Mouse (Mus musculus): ENCODE results near the gene Btbd19. TPM values are rescaled to one million over a fixed set of nuclear protein-coding genes. Genes with fewer than 3 reads are reported as not detected.

The Btbd19 gene
- polyA plus RNA-seq, 1 experiment from 2014 or later: 3.9 TPM

- no peak overlapping the region for H3K4me3 ChIP-seq (ENCODE audit: low read depth, low read length)
- no peak for ATAC-seq
- no peak overlapping the region for H3K27ac ChIP-seq (ENCODE audit: low read length)
- no peak overlapping the region for H3K9ac ChIP-seq (ENCODE audit: low read depth, low read length)
- H3K27me3 ChIP-seq (ENCODE audit: control insufficient read depth, insufficient read depth, low read depth, low read length): no peaks in the 10 kb centered on the region
- H3K9me3 ChIP-seq (replicated peaks; ENCODE audit: control insufficient read depth, low read length, poor library complexity, severe bottlenecking): no peaks in the 10 kb centered on the region
- H3K4me2 ChIP-seq (ENCODE audit: low read length): no peak overlapping the region
- 88% methylated on average over 4 of the region's 4 CpGs for WGBS
- H3K4me1 ChIP-seq (ENCODE audit: control insufficient read depth, insufficient read depth, low read length): peaks cover 16% of the 10 kb centered on the region
- no peaks in the 10 kb centered on the region for H3K36me3 ChIP-seq (ENCODE audit: control insufficient read depth, insufficient read depth, low read length)
These were observed 3.3 kb downstream of the Btbd19 start for GRCm38 (mm10) chr4:117122209-117122608.

- no peaks in the 10 kb centered on the region for H3K9me3 ChIP-seq (replicated peaks; ENCODE audit: control insufficient read depth, low read length, poor library complexity, severe bottlenecking)
- H3K4me2 ChIP-seq (ENCODE audit: low read length): peak overlapping the region; percentile 88
- H3K4me3 ChIP-seq (ENCODE audit: low read depth, low read length): peak overlapping the region; percentile 69
- under 1% methylated on average over 69 of the region's 69 CpGs for WGBS
- peak overlapping the region; percentile 94 for H3K27ac ChIP-seq (ENCODE audit: low read length)
- no peaks in the 10 kb centered on the region for H3K27me3 ChIP-seq (ENCODE audit: control insufficient read depth, insufficient read depth, low read depth, low read length)
- H3K4me1 ChIP-seq (ENCODE audit: control insufficient read depth, insufficient read depth, low read length): peaks cover 14% of the 10 kb centered on the region
- peak; percentile 95 for ATAC-seq
- peak overlapping the region; percentile 79 for H3K9ac ChIP-seq (ENCODE audit: low read depth, low read length)
- H3K36me3 ChIP-seq (ENCODE audit: control insufficient read depth, insufficient read depth, low read length): no peaks in the 10 kb centered on the region
These were observed 4.8 kb downstream of the Btbd19 start for GRCm38 (mm10) chr4:117120445-117121414.

- Histone ChIP-seq H3K4me2 (ENCODE audit: low read length) (peak overlapping the region; percentile 88), H3K9me3 (replicated peaks; ENCODE audit: control insufficient read depth, low read length, poor library complexity, severe bottlenecking) (no peaks in the 10 kb centered on the region), H3K36me3 (ENCODE audit: control insufficient read depth, insufficient read depth, low read length) (no peaks in the 10 kb centered on the region), H3K9ac (ENCODE audit: low read depth, low read length) (peak overlapping the region; percentile 79), H3K4me1 (ENCODE audit: control insufficient read depth, insufficient read depth, low read length) (peaks cover 7% of the 10 kb centered on the region), H3K27ac (ENCODE audit: low read length) (peak overlapping the region; percentile 94), H3K27me3 (ENCODE audit: control insufficient read depth, insufficient read depth, low read depth, low read length) (no peaks in the 10 kb centered on the region), H3K4me3 (ENCODE audit: low read depth, low read length) (peak overlapping the region; percentile 69)
- WGBS: 6% methylated on average over 10 of the region's 10 CpGs
- peak; percentile 47 for ATAC-seq
These were observed 5.5 kb downstream of the Btbd19 start for GRCm38 (mm10) chr4:117120052-117120444.

GRCm38 (mm10) chr4:117119636-117120035, 5.9 kb downstream of the Btbd19 start:
- 56% methylated on average over 5 of the region's 5 CpGs for WGBS
- Histone ChIP-seq H3K9me3 (replicated peaks; ENCODE audit: control insufficient read depth, low read length, poor library complexity, severe bottlenecking) (no peaks in the 10 kb centered on the region), H3K4me3 (ENCODE audit: low read depth, low read length) (peak overlapping the region; percentile 69), H3K4me2 (ENCODE audit: low read length) (peak overlapping the region; percentile 88), H3K27ac (ENCODE audit: low read length) (peak overlapping the region; percentile 94), H3K4me1 (ENCODE audit: control insufficient read depth, insufficient read depth, low read length) (peaks cover 6% of the 10 kb centered on the region; the same call in 1 of the 2 replicates), H3K9ac (ENCODE audit: low read depth, low read length) (peak overlapping the region; percentile 79), H3K36me3 (ENCODE audit: control insufficient read depth, insufficient read depth, low read length) (no peaks in the 10 kb centered on the region), H3K27me3 (ENCODE audit: control insufficient read depth, insufficient read depth, low read depth, low read length) (no peaks in the 10 kb centered on the region)
- peak; percentile 19; the same call in 1 of the 2 replicates for ATAC-seq

GRCm38 (mm10) chr4:117117931-117118330, 7.6 kb downstream of the Btbd19 start:
- Histone ChIP-seq H3K4me2 (ENCODE audit: low read length) (no peak overlapping the region), H3K27me3 (ENCODE audit: control insufficient read depth, insufficient read depth, low read depth, low read length) (no peaks in the 10 kb centered on the region), H3K4me3 (ENCODE audit: low read depth, low read length) (no peak overlapping the region), H3K9ac (ENCODE audit: low read depth, low read length) (no peak overlapping the region), H3K4me1 (ENCODE audit: control insufficient read depth, insufficient read depth, low read length) (peaks cover 6% of the 10 kb centered on the region; the same call in 1 of the 2 replicates), H3K27ac (ENCODE audit: low read length) (no peak overlapping the region), H3K36me3 (ENCODE audit: control insufficient read depth, insufficient read depth, low read length) (peaks cover 7% of the 10 kb centered on the region; the same call in 1 of the 2 replicates), H3K9me3 (replicated peaks; ENCODE audit: control insufficient read depth, low read length, poor library complexity, severe bottlenecking) (no peaks in the 10 kb centered on the region)
- no peak for ATAC-seq
- 94% methylated on average over 7 of the region's 7 CpGs for WGBS

GRCm38 (mm10) chr4:117115592-117115991, 9.9 kb downstream of the Btbd19 start:
- Histone ChIP-seq H3K4me2 (ENCODE audit: low read length) (no peak overlapping the region), H3K9ac (ENCODE audit: low read depth, low read length) (no peak overlapping the region), H3K27ac (ENCODE audit: low read length) (no peak overlapping the region), H3K4me1 (ENCODE audit: control insufficient read depth, insufficient read depth, low read length) (peaks cover 6% of the 10 kb centered on the region; the same call in 1 of the 2 replicates), H3K27me3 (ENCODE audit: control insufficient read depth, insufficient read depth, low read depth, low read length) (no peaks in the 10 kb centered on the region), H3K9me3 (replicated peaks; ENCODE audit: control insufficient read depth, low read length, poor library complexity, severe bottlenecking) (no peaks in the 10 kb centered on the region), H3K4me3 (ENCODE audit: low read depth, low read length) (no peak overlapping the region), H3K36me3 (ENCODE audit: control insufficient read depth, insufficient read depth, low read length) (peaks cover 7% of the 10 kb centered on the region; the same call in 1 of the 2 replicates)
- ATAC-seq: no peak
- WGBS: 88% methylated on average over 5 of the region's 5 CpGs

GRCm38 (mm10) chr4:117113237-117113636, 12.3 kb downstream of the Btbd19 start:
- Histone ChIP-seq H3K4me2 (ENCODE audit: low read length) (no peak overlapping the region), H3K27me3 (ENCODE audit: control insufficient read depth, insufficient read depth, low read depth, low read length) (no peaks in the 10 kb centered on the region), H3K9me3 (replicated peaks; ENCODE audit: control insufficient read depth, low read length, poor library complexity, severe bottlenecking) (no peaks in the 10 kb centered on the region), H3K9ac (ENCODE audit: low read depth, low read length) (no peak overlapping the region), H3K4me1 (ENCODE audit: control insufficient read depth, insufficient read depth, low read length) (no peaks in the 10 kb centered on the region), H3K36me3 (ENCODE audit: control insufficient read depth, insufficient read depth, low read length) (peaks cover 9% of the 10 kb centered on the region; the same call in 1 of the 2 replicates), H3K4me3 (ENCODE audit: low read depth, low read length) (no peak overlapping the region), H3K27ac (ENCODE audit: low read length) (no peak overlapping the region)
- ATAC-seq: no peak
- 82% methylated on average over 1 of the region's 1 CpGs for WGBS

GRCm38 (mm10) chr4:117110985-117111384, 14.5 kb downstream of the Btbd19 start:
- Histone ChIP-seq H3K4me1 (ENCODE audit: control insufficient read depth, insufficient read depth, low read length) (no peaks in the 10 kb centered on the region), H3K4me3 (ENCODE audit: low read depth, low read length) (no peak overlapping the region), H3K9me3 (replicated peaks; ENCODE audit: control insufficient read depth, low read length, poor library complexity, severe bottlenecking) (no peaks in the 10 kb centered on the region), H3K36me3 (ENCODE audit: control insufficient read depth, insufficient read depth, low read length) (peaks cover 13% of the 10 kb centered on the region), H3K27me3 (ENCODE audit: control insufficient read depth, insufficient read depth, low read depth, low read length) (no peaks in the 10 kb centered on the region), H3K9ac (ENCODE audit: low read depth, low read length) (no peak overlapping the region), H3K4me2 (ENCODE audit: low read length) (no peak overlapping the region), H3K27ac (ENCODE audit: low read length) (no peak overlapping the region)
- WGBS: 93% methylated on average over 11 of the region's 11 CpGs
- ATAC-seq: no peak

GRCm38 (mm10) chr4:117110249-117110648, 15.3 kb downstream of the Btbd19 start:
- no peak overlapping the region for H3K9ac ChIP-seq (ENCODE audit: low read depth, low read length)
- 93% methylated on average over 13 of the region's 13 CpGs for WGBS
- H3K27me3 ChIP-seq (ENCODE audit: control insufficient read depth, insufficient read depth, low read depth, low read length): no peaks in the 10 kb centered on the region
- no peaks in the 10 kb centered on the region for H3K9me3 ChIP-seq (replicated peaks; ENCODE audit: control insufficient read depth, low read length, poor library complexity, severe bottlenecking)
- H3K4me2 ChIP-seq (ENCODE audit: low read length): no peak overlapping the region
- H3K27ac ChIP-seq (ENCODE audit: low read length): no peak overlapping the region
- no peak for ATAC-seq
- H3K4me1 ChIP-seq (ENCODE audit: control insufficient read depth, insufficient read depth, low read length): no peaks in the 10 kb centered on the region
- H3K4me3 ChIP-seq (ENCODE audit: low read depth, low read length): no peak overlapping the region
- H3K36me3 ChIP-seq (ENCODE audit: control insufficient read depth, insufficient read depth, low read length): peaks cover 13% of the 10 kb centered on the region
